Mouse (Mus musculus) heart, postnatal 14 days (tissue): ENCODE measurements around the gene Adarb2. TPM values are rescaled to one million over a fixed set of nuclear protein-coding genes. Genes with fewer than 3 reads are reported as not detected.

Experiments
- DNase-seq, 2 experiments: peaks; one replicate each; pipeline ENCODE4 v3.0.0; 2021 to 2022
- intact Hi-C: fragments of 180-260 bp; cut with DNase I; formaldehyde crosslinking; loops from one replicate; pipeline ENCODE4 v1.15.1; 2025
- total RNA-seq, 2 experiments: library from RNA; stranded (reverse); gene quantifications; 2 replicates each; pipeline ENCODE4 v1.2.3; 2021

The Adarb2 gene
- total RNA-seq, 2 experiments from 2014 or later, result not detected

DNA sequence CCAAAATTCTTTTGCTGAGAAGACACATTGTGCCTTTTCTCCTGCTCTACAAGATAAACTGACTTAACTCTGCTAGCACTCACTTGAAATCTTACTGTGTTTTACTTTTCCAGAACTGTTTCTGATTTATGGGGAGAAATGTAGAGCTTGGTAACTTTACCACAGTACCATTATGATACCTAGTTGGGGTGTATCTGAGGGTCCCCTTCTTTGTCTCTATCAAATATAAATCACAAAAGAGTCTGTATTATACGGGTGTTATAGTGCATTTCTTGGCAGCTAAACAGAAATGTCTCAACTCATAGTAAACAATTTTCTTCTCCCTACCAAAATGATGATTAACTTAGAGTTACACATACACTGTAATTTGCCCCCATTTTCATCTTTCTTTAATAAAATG lies 162.9 kb downstream of the Adarb2 start:
- intact Hi-C loops, result no loop called here

GRCm38 (mm10) chr13:8366087-8366486 lies 163.4 kb downstream of the Adarb2 start:
- intact Hi-C loops, result no loop called here
- DNase-seq, result no peak

More for the DNA sequence above, 162.9 kb downstream of the Adarb2 start:
- DNase-seq, result no peak

- intact Hi-C loops, result no loop called here
- DNase-seq, result no peak
Measured at GRCm38 (mm10) chr13:8369868-8370387, 167.3 kb downstream of the Adarb2 start.

DNA sequence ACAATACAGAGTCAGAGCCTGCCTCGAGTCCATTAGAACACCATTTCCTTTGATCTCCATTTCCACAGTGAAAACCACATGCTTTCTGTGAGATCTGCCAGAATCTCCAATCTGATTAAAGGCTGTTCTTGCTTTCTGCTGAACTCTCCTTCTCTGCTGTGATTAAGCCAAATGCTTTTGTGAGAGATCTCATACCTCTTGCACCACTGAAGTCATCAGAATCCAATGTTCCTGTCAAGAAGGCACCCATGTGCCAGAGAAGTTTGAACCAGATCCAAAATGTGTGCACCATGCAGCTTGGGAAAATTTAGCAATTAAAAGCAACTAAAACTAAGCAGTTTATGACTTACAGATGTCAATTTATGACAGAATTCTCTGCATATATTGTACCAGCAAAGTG lies 185.9 kb downstream of the Adarb2 start:
- DNase-seq, result no peak
- intact Hi-C loops, result no loop called here

DNA sequence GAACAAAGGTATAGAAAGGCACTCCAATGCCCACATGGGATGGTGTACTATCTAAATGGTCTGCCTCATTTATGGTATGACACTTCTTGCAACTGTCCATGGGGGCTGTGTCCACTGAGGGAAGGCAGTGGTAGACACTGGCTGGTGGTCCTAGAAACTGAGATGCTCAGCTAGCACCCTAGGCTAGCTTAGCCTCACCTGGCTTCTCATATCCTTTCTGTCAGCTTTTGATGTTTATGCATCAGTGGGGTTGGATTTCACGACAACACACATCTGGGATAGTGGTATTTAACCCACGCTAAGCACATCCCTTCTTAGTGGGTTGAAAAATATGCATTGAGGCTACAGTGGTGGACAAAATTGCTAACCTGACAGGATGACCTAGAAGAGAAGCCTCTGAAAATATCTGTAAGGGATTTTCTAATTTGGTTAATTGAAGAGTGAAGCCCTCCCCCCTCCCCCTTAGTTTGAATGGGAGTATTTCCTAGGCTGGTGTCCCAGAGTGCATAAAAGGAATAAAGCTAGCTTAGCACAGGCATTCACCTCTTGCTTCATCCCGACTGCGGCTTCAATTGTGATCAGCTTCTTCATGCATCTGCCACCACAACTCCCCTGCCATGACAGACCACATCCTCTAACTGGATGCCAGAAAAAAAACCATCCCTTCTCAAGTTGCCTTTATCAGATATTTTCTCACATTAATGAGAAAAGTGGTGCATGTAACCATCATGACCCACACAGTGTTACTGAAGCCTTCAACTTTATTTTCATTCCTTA lies 197.8 kb downstream of the Adarb2 start:
- intact Hi-C loops, result no loop called here
- DNase-seq, result no peak

GRCm38 (mm10) chr13:8402324-8402873 lies 199.7 kb downstream of the Adarb2 start:
- no peak for DNase-seq
- intact Hi-C loops, result no loop called here

GRCm38 (mm10) chr13:8406020-8406419 lies 203.4 kb downstream of the Adarb2 start:
- intact Hi-C loops, result no loop called here

DNA sequence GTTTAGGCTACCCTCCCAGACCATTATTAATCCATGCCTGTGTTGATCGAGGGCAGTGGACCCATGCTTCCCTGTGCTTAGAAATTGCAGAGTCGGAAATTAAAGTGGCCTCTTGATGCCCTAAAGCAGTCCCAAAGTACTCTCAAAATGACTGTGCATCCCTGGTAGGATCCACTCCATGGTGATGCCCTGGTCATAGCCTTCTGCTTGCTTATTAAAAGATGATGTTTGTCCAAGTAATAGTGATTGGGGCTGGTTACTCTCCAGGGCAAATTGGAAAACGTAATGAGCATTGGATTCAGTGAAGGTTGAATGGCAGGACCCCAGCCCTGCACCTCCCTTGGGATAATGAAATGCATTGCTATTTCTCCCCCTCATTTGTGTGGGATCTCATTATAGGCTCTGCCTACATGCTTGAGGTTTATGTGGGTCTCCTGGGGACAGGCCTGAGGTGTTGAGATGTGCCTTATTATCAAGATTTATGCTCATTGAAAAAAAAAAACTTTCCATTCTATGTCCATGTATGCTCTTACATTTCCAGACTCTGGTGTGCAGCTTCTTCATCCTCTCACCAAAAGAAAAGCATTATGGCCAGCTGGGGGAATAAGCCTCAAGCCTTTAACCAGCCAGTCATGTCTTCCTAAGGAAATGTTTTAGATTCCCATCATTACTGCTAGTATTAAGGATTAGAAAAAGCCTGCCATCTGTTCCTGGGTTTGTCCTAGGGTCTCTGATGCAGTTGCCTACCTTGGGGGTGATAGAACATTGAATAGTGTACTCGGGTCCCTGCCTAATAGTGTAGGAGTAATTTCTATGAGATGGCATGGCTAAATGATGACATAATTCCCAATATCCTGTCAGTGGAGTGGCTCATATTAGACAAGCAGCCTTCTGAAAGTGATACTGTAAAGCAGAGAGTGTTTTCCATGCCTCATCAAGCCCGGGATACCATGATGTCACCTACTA lies 208.0 kb downstream of the Adarb2 start:
- intact Hi-C loops, result no loop called here

More at GRCm38 (mm10) chr13:8406020-8406419, 203.4 kb downstream of the Adarb2 start:
- no peak for DNase-seq

GRCm38 (mm10) chr13:8424019-8424719 lies 221.5 kb downstream of the Adarb2 start:
- no peak for DNase-seq
- intact Hi-C loops, result no loop called here

More for the DNA sequence above, 208.0 kb downstream of the Adarb2 start:
- no peak for DNase-seq

DNA sequence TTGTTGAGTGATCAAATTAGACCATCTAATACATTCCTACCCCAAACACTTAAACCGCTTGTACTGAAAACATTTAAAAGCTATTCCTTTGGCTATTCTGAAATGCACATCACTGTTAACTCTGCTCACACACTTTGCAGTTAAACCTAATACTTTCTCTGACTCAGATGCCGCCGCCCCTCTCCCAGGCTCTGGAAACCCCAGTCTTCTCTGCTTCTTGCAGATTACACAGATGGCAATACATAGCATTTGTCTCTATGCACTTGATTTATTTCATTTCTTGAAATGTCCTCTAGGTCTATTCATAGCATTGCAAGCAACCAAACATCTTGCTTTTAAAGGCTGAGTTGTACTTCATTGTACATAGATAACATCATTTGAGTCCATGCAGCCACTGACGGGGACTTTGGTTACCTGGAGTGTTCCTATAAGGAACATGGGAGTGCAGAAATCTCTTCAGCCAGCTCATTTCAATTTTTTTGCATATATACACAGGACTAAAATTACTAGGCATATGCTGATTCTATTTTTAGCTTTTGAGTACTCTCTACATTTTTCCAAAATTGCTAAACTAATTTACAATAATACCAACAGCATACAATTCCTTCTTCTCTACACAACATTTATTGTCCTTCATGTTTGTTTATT lies 236.6 kb downstream of the Adarb2 start:
- intact Hi-C loops, result no loop called here
- no peak for DNase-seq

- intact Hi-C loops, result no loop called here
- no peak for DNase-seq
Measured at GRCm38 (mm10) chr13:8445415-8445814, 242.7 kb downstream of the Adarb2 start.

- no peak for DNase-seq
- intact Hi-C loops, result no loop called here
Measured at GRCm38 (mm10) chr13:8448192-8448879, 245.7 kb downstream of the Adarb2 start.

- intact Hi-C loops, result no loop called here
- DNase-seq, result no peak
Measured at GRCm38 (mm10) chr13:8451581-8451980, 248.9 kb downstream of the Adarb2 start.

DNA sequence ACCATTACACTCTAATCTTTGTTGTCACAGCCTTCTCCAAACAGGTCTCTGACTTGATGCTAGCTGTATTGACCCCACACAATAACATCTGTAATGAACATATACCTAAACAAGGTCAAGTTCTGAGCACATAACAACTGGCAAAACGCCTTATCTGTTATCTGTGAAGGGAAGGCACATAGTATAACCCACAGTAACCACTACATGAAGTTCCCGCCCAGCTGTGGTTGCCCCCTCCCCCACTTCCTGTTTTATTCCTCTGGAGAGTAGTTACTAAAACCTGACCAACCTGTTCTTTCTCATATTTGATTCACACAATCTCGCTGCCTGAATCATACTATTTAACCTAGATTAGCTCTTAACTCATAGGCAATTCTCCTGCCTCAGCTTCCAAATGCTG lies 254.2 kb downstream of the Adarb2 start:
- no peak for DNase-seq
- intact Hi-C loops, result no loop called here

DNA sequence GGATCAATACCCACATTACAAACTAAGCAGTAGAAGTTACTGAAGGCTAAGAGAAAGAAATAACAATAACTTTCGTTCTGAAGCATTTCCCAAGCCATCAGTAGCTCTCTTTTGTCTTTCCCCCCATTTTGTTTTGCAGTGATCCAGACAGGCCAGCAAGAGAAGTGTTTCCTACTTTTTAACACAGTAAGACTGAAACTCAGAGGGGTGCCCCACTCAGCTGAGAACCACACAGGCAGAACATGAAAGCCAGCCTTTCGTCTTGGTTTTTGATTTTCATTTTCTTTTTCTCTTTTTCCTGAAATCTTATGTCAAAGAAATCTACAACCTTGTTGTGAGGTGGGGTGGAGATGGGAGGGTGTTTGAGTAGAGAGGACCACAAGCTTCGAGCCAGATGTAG lies 255.2 kb downstream of the Adarb2 start:
- DNase-seq, result no peak
- intact Hi-C loops, result no loop called here

DNA sequence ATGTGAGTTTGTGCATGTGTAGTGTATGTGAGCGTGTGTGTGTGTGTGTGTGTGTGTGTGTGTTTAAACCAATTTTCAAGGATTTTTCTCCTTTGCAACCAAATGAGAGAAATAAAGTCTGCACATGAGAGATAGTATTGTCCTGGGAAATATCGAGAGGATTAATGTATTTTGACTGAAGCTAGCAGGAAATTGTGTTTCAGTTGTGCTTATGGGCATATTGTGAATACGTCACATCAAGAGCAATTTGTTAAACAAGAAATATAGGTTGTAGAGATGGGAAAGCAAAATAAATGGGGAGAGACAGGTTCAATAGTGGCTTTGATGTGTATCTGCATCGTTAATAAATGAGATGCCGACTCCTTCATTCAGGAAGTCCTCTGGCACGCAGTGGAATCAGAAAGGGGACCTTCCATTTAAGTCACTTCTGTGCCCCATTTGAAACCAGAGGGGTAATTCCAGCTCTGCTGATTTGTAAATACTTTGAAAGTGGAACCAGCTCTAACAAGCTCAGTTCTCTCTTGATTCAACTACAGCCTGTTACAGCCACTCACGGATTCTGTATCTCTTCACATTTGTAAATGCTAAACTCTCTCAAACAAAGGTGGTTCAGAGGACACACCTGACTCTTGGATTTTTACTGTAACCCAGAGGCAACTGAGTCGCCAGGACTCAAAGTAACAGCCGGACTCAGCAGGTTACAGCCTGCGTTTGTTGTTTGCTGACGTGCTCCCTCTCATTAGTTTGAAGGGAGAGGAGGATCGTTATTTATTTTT lies 265.1 kb downstream of the Adarb2 start:
- DNase-seq, result no peak
- intact Hi-C loops, result no loop called here

GRCm38 (mm10) chr13:8476237-8476636 lies 273.6 kb downstream of the Adarb2 start:
- no peak for DNase-seq
- intact Hi-C loops, result no loop called here

- intact Hi-C loops, result no loop called here
- DNase-seq, result no peak
Measured at GRCm38 (mm10) chr13:8478731-8479130, 276.1 kb downstream of the Adarb2 start.
